In the genomic region with DNA sequence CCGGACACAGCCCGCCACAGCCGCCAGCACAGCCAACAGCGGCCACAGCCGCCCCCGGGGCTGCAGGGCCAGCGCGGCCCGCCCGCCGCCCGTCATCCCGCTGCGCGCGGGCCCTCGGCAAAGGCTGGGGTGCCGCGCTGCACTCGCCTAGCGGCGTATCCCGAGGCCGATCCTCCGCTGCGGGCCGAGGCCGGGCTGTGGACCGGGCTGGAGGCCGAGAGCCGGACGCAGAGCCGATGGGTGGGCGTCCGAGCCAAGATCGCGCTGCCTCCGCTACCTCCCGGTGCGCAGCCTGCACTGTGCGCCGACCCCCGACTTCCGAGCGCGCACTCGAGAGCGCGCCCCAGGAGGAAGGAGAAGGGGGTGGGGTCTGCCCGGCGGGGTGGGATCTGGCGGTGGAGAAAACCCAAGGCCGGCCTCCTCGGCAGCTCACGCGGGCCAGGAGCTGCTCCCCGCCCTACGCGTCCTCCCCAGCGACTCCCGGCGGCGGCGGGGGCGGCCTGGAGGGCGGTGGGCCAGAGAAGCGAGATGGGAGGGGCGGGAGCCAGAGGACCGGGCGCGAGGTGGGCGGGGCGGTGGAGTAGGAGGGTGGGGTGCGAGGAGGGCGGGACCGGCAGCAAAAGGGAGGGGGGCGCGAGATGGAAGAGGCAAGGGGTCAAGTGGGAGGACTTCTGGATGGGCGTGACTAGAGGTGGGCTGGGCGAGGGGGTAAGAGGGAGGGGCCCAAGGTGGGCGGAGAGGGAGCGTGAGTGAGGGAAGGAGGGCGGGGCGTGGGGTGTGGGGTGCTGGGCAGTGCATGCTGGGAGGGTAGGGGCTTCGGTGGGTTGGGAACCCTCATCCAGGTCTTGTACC, we compare ENCODE assay signal across 8 mouse cellular contexts. TPM values are rescaled to one million over a fixed set of nuclear protein-coding genes. Genes with fewer than 3 reads are reported as not detected.
DNase-seq lines count a peak whose midpoint lies in the region.

A gene (minus strand): TSS at position 343 of the 852 bp plus-strand sequence.

- H3K9me3 ChIP-seq in megakaryocyte, embryonic 14.5 days, result no peaks in the 10 kb centered on the region

- H3K4me1 ChIP-seq in megakaryocyte, embryonic 14.5 days, result peaks cover 31% of the 10 kb centered on the region

- peak; percentile 95 for DNase-seq in adipocyte (ENCODE audit: low spot score)
- DNase-seq in cerebellum, postnatal 4 days (ENCODE audit: low spot score in 2 of 2), result peak; percentile 71 to 86
- DNase-seq in gastrocnemius, postnatal 10 days, result peak; percentile 96
- peak; percentile 61 for DNase-seq in hindlimb bud, embryonic 11.5 days (ENCODE audit: extremely low spot score, low read depth, low spot score)
- DNase-seq in left cerebral cortex, adult 9 months (ENCODE audit: low spot score in 2 of 2), result peak; percentile 37 to 72
- peak; percentile 92 to 93 for DNase-seq in right cerebral cortex, postnatal 10 days (ENCODE audit: low spot score in 2 of 2)
- DNase-seq in urinary bladder, postnatal 14 days (ENCODE audit: low spot score), result peak; percentile 92

- peaks cover 4% of the 10 kb centered on the region for H3K27me3 ChIP-seq in megakaryocyte, embryonic 14.5 days (replicated peaks)

- H3K4me3 ChIP-seq in megakaryocyte, embryonic 14.5 days (replicated peaks), result peak within 1 kb of the TSS; percentile 96

- peaks cover 3% of the 10 kb centered on the region for H3K36me3 ChIP-seq in megakaryocyte, embryonic 14.5 days (replicated peaks; ENCODE audit: low read length)

RNA-seq across cellular contexts. Expression of the gene that starts here (rescaled TPM):
- total RNA-seq in gastrocnemius, postnatal 10 days (2021), result 100 to 1,000 TPM; 296 to 324 TPM
- 0.89 and 4.1 TPM in 2 replicates for polyA plus RNA-seq in megakaryocyte, embryonic 14.5 days (2012; ENCODE audit: insufficient read depth, low replicate concordance)

Comparison
In these comparisons a context has a peak if more than half of its experiments do, and no peak if none do; other contexts are left out.
1. Peak in every context shown above with its lines: DNase-seq and H3K4me3 ChIP-seq.